Mouse (Mus musculus) kidney, adult 2 months (tissue): ENCODE measurements at regions not wholly inside any gene's neighbourhood (a gene's known extent, or its start where the extent isn't known, plus 50 kb on each side); places are given as distances from the start of the nearest gene placed in this dataset.

Source experiments
- CTCF ChIP-seq: fragments of 200-500 bp; conservative IDR thresholded peaks from 2 replicates; pipeline ENCODE4 v1.5.1; 2011; ENCODE audit warnings: low read depth, mild to moderate bottlenecking, control low read depth, low read length, moderate library complexity, mixed read lengths; ENCODE audit not compliant: insufficient read depth, insufficient read length
- POLR2A ChIP-seq: fragments of 200-500 bp; IDR thresholded peaks from one replicate; pipeline ENCODE4 v1.6.1; 2011; ENCODE audit warnings: low read depth, low read length, control low read depth

DNA sequence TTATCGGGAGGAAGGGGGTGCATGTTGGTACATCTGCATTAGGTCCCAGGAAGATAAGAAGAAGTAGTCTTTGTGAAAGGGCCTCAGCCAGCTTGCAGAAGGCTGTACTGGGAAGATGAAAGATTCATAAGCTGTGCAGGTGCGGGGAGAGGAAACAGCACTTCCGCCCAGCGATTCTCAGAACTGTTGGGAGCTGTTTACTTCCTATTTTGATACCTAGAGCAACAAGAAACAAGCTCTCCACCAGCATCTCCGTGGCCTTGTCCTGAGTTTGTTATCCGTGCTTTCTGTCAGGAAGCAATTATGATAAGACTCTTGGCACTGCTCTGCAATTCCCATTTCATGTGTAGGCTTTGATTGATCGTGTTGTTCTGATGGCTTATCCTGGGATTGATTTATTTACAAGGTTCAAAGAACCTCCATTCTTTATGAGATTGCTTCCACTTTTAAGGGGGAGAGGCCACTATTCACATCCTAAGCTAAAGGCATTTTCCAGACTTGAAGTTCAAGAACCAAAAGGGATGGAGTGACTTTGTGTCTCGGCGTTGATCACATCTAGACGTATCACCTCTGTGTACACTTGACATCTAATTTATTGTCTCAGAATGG, 133.6 kb upstream of the Tars start:
- TF ChIP-seq CTCF (no peak), POLR2A (no peak)
